Mouse (Mus musculus) ES-Bruce4 (cell line): ENCODE data around the gene Large2. TPM values are rescaled to one million over a fixed set of nuclear protein-coding genes. Genes with fewer than 3 reads are reported as not detected.
A peak's percentile ranks its signal among the peaks of the same experiment; 100 is the strongest.

Source experiments
- H3K27ac ChIP-seq: 2 replicates; pipeline ENCODE4 v1.5.1; 2012; ENCODE audit warnings: low read length, inconsistent platforms; ENCODE audit not compliant: insufficient read depth
- H3K27me3 ChIP-seq: 2 replicates; pipeline ENCODE4 v1.6.1; 2012; ENCODE audit warnings: mild to moderate bottlenecking, low read length, inconsistent platforms; ENCODE audit not compliant: control insufficient read depth, poor library complexity, insufficient read depth, severe bottlenecking
- H3K36me3 ChIP-seq: 2 replicates; pipeline ENCODE4 v1.6.1; 2012; ENCODE audit warnings: inconsistent platforms, mild to moderate bottlenecking, low read length, moderate library complexity; ENCODE audit not compliant: control insufficient read depth, poor library complexity, insufficient read depth, severe bottlenecking
- H3K4me1 ChIP-seq: one replicate; pipeline ENCODE4 v1.8.1; 2011; ENCODE audit warnings: low read length; ENCODE audit not compliant: control insufficient read depth, insufficient read depth
- H3K4me3 ChIP-seq: 2 replicates; pipeline ENCODE4 v1.5.1; 2011; ENCODE audit warnings: low read depth, mild to moderate bottlenecking, low read length
- H3K9ac ChIP-seq: 2 replicates; pipeline ENCODE4 v1.6.1; 2012; ENCODE audit warnings: low read depth, mild to moderate bottlenecking, inconsistent platforms; ENCODE audit not compliant: poor library complexity, severe bottlenecking
- H3K9me3 ChIP-seq: replicated peaks from 2 replicates; pipeline ENCODE4 v1.6.1; 2012; ENCODE audit warnings: mild to moderate bottlenecking, low read length, inconsistent platforms; ENCODE audit not compliant: control insufficient read depth, poor library complexity, insufficient read depth, severe bottlenecking
- CTCF ChIP-seq: IDR thresholded peaks from one replicate; pipeline ENCODE4 v1.8.1; 2011; ENCODE audit warnings: low read depth, low read length
- EP300 ChIP-seq: IDR thresholded peaks from 2 replicates; pipeline ENCODE4 v1.6.1; 2011; ENCODE audit warnings: low read depth, low read length; ENCODE audit not compliant: insufficient read depth
- POLR2A ChIP-seq: IDR thresholded peaks from one replicate; pipeline ENCODE4 v1.8.1; 2011; ENCODE audit warnings: low read length; ENCODE audit not compliant: insufficient read depth
- polyA plus RNA-seq: library from polyadenylated mRNA; stranded (reverse); fragments of >200 nt; gene quantifications from 2 replicates; pipeline ENCODE4 v1.2.4, GENCODE M21; 2011; ENCODE audit warnings: low read depth; ENCODE audit not compliant: missing spikeins, insufficient read depth, insufficient read length

The Large2 gene
- polyA plus RNA-seq, 1 experiment = 31.4 TPM

- no peak overlapping the region for H3K4me3 ChIP-seq
- no peaks in the 10 kb centered on the region for H3K9me3 ChIP-seq
- TF ChIP-seq POLR2A = no peak
- peak; percentile 46 for TF ChIP-seq CTCF
- TF ChIP-seq EP300 = no peak
- H3K4me1 ChIP-seq = no peaks in the 10 kb centered on the region
- no peak overlapping the region for H3K27ac ChIP-seq
- no peak overlapping the region for H3K9ac ChIP-seq
- H3K27me3 ChIP-seq = no peaks in the 10 kb centered on the region
- no peaks in the 10 kb centered on the region for H3K36me3 ChIP-seq
These were observed 43.8 kb downstream of the Large2 start for GRCm38 (mm10) chr2:92330840-92331239.

GRCm38 (mm10) chr2:92328206-92328605, 46.5 kb downstream of the Large2 start:
- TF ChIP-seq POLR2A (no peak), EP300 (no peak), CTCF (no peak)
- no peak overlapping the region for H3K4me3 ChIP-seq
- H3K9ac ChIP-seq = no peak overlapping the region
- H3K27me3 ChIP-seq = no peaks in the 10 kb centered on the region
- H3K9me3 ChIP-seq = no peaks in the 10 kb centered on the region
- H3K27ac ChIP-seq = no peak overlapping the region
- no peaks in the 10 kb centered on the region for H3K36me3 ChIP-seq
- H3K4me1 ChIP-seq = no peaks in the 10 kb centered on the region

- TF ChIP-seq POLR2A (no peak), EP300 (no peak), CTCF (no peak)
- Histone ChIP-seq H3K27ac (no peak overlapping the region), H3K4me3 (no peak overlapping the region), H3K27me3 (no peaks in the 10 kb centered on the region), H3K36me3 (no peaks in the 10 kb centered on the region), H3K9me3 (no peaks in the 10 kb centered on the region), H3K9ac (no peak overlapping the region), H3K4me1 (no peaks in the 10 kb centered on the region)
These were observed 47.1 kb downstream of the Large2 start for GRCm38 (mm10) chr2:92327601-92328000.

- Histone ChIP-seq H3K27me3 (no peaks in the 10 kb centered on the region), H3K36me3 (no peaks in the 10 kb centered on the region), H3K27ac (no peak overlapping the region), H3K9ac (no peak overlapping the region), H3K9me3 (no peaks in the 10 kb centered on the region), H3K4me1 (no peaks in the 10 kb centered on the region), H3K4me3 (no peak overlapping the region)
- TF ChIP-seq CTCF = no peak
- no peak for TF ChIP-seq POLR2A
These were observed 48.4 kb downstream of the Large2 start for GRCm38 (mm10) chr2:92326221-92326620.

GRCm38 (mm10) chr2:92325676-92326075, 49.0 kb downstream of the Large2 start:
- no peaks in the 10 kb centered on the region for H3K9me3 ChIP-seq
- H3K9ac ChIP-seq = no peak overlapping the region
- H3K27ac ChIP-seq = no peak overlapping the region
- no peaks in the 10 kb centered on the region for H3K4me1 ChIP-seq
- H3K36me3 ChIP-seq = no peaks in the 10 kb centered on the region
- no peak for TF ChIP-seq POLR2A
- no peak for TF ChIP-seq CTCF
- TF ChIP-seq EP300 = no peak
- H3K4me3 ChIP-seq = no peak overlapping the region
- H3K27me3 ChIP-seq = no peaks in the 10 kb centered on the region

- no peak overlapping the region for H3K9ac ChIP-seq
- H3K4me1 ChIP-seq = no peaks in the 10 kb centered on the region
- H3K36me3 ChIP-seq = no peaks in the 10 kb centered on the region
- no peak overlapping the region for H3K27ac ChIP-seq
- H3K27me3 ChIP-seq = no peaks in the 10 kb centered on the region
- no peaks in the 10 kb centered on the region for H3K9me3 ChIP-seq
- TF ChIP-seq EP300 = no peak
- TF ChIP-seq CTCF = peak; percentile 66
- no peak for TF ChIP-seq POLR2A
- no peak overlapping the region for H3K4me3 ChIP-seq
These were observed 52.0 kb downstream of the Large2 start for GRCm38 (mm10) chr2:92322669-92323068.
